Mouse (Mus musculus) heart, postnatal 10 days (tissue): ENCODE results near the gene Ppp2r5c. TPM values are rescaled to one million over a fixed set of nuclear protein-coding genes. Genes with fewer than 3 reads are reported as not detected.

ENCODE experiments used
- DNase-seq, 2 experiments: peaks; one replicate each; pipeline ENCODE4 v3.0.0; 2021
- intact Hi-C: fragments of 180-260 bp; cut with DNase I; formaldehyde crosslinking; loops from one replicate; pipeline ENCODE4 v1.15.1; 2025
- total RNA-seq, 2 experiments: library from RNA; stranded (reverse); gene quantifications; 2 replicates each; pipeline ENCODE4 v1.2.3; 2021

Gene Ppp2r5c
- total RNA-seq, 2 experiments from 2014 or later, result 112 to 124 TPM

DNA sequence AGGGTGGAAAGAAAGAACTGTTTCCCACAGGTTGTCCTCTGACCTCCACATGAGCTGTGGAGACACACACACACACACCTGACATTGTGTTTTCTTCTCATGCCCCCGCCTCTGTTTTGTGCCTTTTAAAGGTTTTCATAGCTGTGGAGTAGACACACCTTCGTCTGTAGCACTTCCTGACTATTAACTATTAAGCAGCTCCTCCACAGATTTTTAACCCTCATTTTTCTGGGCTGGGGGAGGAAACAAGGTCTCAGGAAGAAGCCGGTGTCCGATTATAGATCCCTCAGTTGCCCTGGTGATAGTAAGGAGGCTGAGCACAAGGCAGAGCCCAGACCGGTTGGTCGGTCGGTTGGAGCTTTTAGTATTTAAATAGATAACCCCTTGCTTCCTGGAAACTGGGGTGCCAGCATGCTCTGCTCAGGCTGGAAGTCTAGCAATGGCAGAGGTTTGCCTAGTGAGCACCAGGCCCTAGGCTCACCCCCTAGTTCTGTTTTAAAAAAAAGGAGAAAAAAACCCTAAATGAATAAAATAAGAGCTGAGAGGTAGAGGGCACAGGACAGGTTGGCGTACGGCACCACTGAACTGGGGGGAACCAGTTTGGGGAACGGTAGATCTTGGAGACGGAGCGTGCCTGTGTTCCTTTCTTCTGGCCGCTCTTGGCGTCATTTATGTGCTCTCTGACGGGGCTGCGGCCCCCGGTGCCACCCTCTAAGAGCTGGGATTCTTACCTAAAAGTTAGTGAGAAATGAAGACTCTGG lies 38.1 kb downstream of the Ppp2r5c start:
- DNase-seq, result no peak
- intact Hi-C loops, result no loop called here

DNA sequence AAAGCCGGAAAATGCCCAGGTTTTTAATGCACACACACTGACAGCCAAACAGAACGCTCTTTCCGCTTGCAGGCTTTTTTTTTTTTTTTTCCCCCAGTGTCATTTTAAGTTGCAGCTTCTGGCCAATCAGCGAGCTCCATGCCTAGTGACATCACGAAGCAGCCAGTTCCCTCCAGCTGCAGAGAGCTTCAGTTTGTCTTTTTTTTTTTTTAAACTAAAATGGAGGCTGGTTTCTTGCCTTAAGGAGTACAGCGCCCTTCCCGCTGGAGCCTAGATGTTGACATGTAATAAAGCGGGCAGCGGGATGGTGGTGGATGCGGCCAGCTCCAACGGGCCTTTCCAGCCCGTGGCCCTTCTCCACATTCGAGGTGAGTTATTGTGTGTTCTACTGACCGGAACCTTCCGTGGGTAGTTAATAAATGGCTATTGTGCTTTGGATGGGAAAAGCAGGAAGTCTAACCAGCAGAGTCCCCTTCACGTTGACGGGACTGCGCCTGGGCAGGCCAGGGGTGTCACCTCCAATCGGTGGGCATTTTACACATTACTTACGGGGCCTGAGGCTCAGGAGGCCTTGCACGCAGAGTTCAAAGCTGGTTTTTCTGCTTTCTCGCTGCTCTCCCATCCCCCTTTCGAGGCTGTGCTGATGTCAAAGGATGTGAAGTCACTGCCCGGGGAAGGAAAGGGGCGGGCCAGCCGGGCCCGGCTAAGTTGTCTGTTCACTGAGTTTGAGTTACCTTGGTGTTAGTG lies 38.8 kb downstream of the Ppp2r5c start:
- DNase-seq, result peak; percentile 91 to 92
- intact Hi-C loops, result no loop called here

DNA sequence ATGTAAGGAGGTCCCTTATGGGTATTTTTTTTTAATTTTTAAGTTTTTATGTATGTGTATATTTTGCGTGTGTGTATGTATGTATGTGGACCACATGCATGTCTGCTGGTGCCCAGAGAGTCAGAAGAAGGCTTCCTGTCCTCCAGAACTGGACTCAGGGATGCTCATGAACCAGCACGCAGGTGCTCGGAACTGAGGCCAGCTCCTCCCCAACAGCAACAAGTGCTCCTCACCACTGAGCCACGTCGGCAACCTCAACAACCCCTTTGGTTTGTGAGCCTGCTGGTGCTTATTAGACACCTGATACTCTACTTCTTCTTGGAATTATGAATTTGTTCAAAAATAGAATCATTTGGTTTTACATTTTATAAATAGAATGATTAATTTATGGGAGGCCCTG lies 39.9 kb downstream of the Ppp2r5c start:
- no peak for DNase-seq
- intact Hi-C loops, result no loop called here

DNA sequence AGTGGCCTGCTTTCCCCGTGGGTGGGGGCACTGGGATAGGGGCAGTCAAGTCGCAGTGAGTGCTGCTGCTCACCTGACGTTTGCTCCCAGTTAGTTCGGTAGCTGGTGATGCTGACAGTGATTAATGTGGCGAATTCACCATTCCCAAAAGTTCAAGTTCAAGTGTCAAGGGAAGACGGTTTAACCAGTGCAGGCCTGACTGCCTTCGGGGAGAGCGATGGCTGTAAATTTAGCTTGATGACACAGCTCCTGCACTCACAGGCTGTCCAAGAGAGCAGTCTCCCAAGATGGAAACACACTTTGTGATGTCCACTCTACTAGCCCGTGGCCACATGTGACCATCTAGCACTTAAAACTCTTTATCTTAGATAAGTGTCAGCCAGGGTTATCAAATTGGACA lies 41.1 kb downstream of the Ppp2r5c start:
- intact Hi-C loops, result no loop called here
- DNase-seq, result no peak

DNA sequence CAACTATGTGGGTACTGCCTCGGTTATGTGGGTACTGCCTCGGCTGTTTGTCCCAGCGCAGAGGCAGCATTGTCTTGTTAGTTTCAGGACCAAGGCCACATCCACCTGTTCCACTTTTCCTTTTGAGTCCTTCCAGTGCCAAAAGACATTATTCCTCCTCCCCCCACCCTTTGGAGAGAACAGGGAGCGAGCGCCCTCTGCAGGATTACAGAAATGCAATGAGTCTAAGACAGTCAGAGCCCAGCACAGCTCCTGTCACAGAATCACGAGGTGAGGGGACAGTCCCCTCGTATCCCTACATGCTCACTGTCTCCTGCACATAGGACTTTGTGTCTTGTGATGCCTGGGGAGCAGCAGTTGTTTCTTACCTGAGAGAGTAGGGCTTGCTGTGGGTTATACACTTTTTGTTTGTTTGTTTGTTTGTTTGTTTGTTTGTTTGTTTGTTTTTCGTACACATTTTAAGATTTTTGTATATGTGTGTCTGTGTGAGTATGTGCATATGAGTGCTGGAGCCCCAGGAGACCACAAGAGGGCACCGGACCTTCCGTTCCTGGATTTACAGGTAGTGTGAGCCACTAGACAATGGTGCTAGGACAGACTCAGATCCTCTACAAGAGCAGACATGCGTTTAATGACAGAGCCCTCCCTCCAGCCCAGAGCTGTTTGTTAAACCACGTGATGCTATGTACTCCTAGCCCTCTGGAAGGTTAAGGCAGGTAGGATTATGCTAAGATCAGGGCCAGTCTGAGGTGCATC lies 43.2 kb downstream of the Ppp2r5c start:
- intact Hi-C loops, result no loop called here

DNA sequence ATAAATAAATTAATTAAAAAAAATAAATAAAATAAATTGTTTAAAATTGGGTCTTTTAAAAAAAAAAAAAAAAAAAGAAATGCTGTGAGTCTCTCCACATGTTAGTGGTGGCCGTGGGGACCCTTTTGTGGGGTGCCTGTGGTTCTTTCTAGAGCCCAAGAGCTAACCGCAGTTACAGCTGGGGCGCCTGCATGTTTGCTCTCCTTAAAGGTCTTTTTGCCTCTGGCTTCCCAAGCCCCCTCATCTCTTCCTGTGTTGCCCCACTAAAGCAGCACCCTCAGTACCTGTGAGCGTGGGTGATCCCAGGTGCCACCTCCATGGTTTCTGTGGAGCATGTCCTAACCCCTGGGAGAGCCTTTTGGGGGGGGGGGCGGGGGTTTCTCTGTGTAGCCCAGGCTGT lies 45.5 kb downstream of the Ppp2r5c start:
- intact Hi-C loops, result loop anchor here (2.0 kb wide), 1 partner anchor 20 kb away; no protein-coding TSS in a partner anchor

More for the DNA sequence above, 43.2 kb downstream of the Ppp2r5c start:
- DNase-seq, result no peak

DNA sequence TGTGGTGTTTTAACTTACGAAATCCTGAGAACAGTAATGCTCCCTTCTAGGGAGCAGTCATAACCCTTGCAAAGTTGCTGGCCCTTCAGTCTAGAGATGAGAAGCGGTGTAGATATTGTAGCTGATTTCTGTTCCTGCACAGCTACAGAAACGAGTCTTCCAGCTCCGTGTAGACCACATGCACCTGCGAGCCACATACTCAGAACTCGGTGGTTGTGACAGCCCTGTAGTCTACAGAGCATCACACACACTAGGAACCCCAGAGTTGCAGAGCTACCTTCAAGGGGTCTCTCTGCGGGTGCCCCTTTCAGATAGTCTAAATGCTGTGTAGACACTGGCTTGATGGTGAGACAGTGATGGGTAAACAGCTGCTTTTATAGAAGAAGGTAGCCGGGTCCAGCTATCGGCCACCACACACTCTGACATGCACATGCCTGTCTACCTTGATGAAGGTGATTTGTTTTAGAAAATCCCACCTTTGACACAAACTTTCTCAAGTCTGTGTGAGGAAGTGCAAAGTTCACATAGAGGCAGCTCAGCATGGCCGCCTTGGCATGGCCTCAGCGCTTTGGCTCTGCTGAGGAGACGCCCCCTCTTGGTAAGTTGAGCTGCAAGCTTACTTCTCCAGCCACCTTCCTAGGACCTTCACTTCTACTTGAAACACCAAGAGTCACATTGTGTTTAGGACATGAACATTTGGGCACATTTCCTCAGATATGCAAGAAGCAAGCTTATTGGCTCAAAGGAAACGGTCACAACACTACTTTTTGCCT lies 46.9 kb downstream of the Ppp2r5c start:
- intact Hi-C loops, result loop anchor here (2.0 kb wide), 1 partner anchor 21 kb away; no protein-coding TSS in a partner anchor
- DNase-seq, result no peak

More for the DNA sequence above, 45.5 kb downstream of the Ppp2r5c start:
- no peak for DNase-seq

DNA sequence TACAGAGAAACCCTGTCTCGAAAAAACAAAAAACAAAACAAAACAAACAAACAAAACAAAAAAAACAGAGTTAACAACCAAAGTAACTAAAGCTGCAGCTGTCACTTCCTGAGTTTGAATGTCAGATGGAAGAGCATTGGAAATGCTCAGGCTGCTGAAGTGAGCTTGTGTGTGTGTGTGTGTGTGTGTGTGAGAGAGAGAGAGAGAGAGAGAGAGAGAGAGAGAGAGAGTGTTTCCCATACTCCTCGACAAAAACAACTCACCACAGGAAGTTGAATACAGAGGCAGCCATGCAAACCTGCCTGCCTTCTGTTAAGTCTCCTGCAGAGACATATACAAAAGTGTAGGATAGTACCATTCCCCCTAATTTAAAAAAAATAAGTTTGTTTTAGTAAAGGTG lies 47.9 kb downstream of the Ppp2r5c start:
- intact Hi-C loops, result no loop called here
- DNase-seq, result no peak

DNA sequence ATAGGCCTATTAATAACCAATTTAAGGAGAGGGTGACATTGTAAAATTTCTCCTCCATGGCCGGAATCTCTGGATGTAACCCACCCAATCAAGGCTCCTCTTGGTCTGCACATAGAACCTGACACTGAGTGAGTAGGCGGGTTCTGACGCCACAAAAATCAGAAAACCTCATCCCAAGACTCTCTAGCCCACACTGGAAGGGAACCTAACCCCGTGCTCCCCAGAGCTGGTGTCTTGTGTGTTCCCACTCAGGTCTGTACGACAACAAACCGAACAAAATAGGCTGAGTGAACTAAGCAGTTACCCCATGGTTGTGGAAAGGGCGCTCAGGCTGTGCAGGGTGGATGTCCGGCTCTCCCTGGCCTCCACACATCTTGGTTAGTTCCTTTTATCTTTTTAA lies 48.3 kb downstream of the Ppp2r5c start:
- no peak for DNase-seq
- intact Hi-C loops, result no loop called here

DNA sequence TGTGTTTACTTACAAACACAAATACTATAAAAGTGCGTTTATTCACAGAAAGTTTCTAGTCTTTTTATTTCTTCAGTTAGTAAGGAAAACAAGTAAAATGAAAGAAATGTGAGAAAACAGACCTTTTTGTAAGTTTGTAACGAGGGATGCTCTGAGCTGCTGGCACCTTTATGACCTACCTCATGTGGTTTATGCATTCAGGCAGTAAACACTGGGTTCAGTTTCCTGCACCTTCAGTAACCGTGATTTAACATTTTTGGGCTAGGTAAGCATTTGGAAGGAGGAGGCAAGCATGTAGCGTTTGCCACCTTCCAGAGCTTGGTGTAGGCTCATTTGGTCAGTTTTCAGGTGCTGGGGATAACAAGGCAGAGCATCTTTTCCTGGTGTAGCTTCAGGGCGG lies 49.1 kb downstream of the Ppp2r5c start:
- no peak for DNase-seq
- intact Hi-C loops, result no loop called here

DNA sequence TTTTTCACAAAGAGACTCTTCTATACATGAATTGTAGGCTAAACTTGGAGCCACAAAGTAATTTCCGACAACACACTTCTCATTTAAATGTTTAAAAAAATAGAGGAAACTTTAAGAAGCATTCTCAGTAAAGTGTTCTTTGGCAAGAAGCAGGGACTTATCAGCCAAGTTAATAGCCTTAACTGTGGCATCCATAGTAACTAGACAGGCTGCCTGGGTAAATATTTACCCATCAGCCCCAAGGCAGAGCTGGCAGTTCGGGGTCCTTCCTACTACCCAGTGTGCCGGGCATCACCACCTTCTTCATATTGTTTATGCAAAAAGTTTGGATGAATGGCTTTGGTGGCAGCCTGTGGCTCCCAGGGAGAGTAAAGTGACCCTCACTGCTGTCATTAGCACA lies 50.1 kb downstream of the Ppp2r5c start:
- intact Hi-C loops, result no loop called here
- no peak for DNase-seq

DNA sequence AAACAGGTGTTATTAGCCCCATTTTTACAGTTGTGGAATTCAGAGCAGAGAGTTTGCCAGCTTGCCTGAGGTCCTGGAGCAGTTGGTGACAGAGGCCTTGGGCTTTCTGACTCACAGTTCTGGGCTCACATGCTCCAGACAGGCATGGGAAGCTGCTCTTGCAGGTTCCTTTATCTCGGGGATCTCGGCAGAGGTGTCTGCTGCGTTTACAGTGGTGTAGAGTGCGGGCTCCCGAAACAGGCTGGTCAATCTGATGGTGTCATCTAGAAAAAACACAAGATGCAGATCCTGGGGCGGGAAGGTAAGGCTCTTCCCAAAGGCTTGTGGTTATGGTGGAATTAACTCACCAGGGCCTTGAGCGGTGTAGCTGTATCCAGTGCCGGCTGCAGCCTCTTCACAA lies 50.6 kb downstream of the Ppp2r5c start:
- no peak for DNase-seq
- intact Hi-C loops, result no loop called here

DNA sequence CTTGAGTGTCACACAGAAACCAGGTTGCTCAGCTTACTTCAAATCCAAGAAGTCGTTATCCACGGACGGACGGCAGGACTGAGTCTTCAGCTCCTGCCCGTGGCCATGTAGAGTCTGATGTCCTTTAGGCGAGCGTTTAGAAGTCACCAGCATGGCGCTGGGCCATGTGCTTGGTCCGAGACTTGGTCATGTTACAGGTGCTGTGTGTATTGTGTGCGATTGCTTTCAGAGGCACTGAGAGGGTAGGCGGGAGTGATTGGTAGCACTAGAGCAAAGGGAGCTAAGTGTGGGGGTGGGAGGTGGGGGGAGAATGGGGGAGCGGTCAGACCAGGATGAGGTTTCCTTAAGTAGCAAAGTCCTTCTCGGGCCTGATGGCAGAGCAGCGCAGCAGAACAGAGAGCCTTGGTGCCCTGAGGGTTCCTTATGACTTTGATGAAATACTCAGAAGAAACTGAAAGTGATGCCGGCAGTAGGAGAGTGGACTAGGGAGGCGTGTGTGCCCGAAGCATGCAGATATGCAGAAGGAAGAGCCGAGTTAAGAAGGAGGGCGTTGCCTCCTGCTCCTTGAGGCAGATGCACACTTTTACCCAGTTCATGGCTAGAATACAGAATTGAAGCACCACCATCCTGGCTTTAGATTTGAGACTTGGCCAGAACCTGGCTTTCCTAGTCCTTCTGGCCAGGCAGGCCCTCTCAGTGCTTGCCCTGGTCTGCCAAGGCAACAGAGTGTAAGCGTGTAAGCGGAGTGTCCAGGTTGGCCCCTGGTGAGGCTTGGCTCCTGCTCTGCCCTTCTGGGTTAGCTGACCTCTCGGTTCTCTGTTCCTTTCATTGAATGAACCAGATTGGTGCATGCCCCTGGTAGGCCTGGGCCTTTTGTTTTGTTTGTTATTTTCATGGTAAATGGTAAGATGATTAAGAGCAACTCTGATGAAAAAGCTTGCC lies 51.6 kb downstream of the Ppp2r5c start:
- DNase-seq, result no peak
- intact Hi-C loops, result no loop called here

DNA sequence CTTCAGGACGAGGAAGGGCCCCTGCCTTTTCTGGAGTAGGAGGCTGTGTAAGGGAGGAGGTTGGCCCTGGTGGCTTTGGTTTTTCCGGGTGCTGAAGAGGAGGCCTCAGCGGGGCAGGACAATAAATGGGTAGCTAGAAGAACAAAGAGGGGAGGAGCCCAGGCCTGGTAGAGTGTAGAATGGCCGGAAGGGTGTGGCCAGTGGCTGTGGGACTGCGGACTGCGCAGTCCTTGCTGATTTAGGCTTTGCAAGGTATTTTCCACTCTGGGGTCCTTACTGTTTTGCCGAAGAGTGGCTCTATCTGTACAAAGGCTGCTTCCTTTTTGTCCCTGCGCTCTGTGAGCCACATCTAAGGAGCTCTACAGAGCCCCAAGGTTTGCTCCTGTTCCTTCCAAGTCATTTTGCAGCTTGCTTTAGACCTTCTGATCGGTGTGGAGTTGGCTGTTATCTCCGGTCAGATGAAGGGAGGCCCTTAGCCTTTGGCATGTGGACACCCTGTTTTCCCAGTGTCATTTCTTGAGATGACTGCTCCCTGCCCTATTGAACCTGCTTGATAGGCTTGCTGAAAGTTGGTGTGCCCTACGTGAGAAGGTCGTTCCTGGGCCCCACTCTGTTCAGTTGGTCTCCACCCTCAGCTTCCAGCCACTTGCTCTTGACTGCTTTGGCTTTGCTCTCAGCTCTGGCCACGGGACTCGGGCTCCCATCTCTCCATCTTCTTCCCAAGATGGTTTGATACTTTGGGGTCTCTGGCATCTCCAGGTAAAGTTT lies 52.5 kb downstream of the Ppp2r5c start:
- intact Hi-C loops, result no loop called here
- DNase-seq, result peak; percentile 50 to 59

DNA sequence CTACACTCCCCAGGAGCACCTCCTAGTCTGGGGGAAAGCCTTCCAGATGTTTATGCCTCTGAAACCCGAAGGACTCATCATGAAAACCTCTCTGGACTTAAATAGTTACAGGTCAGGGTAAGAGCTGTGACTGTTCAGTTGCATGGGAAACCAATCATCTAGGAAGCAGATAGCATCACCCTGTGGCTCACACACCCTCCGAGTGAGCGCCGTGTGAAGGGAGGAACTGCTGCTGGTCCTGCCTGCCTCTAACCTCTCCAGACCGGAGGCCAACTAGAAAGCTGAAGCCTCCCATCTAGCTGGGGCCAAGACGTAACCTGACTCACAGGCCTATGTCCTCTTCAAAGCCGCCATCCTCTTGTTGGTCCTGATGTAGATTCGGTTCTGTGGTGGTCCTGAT lies 53.2 kb downstream of the Ppp2r5c start:
- DNase-seq, result no peak
- intact Hi-C loops, result no loop called here

DNA sequence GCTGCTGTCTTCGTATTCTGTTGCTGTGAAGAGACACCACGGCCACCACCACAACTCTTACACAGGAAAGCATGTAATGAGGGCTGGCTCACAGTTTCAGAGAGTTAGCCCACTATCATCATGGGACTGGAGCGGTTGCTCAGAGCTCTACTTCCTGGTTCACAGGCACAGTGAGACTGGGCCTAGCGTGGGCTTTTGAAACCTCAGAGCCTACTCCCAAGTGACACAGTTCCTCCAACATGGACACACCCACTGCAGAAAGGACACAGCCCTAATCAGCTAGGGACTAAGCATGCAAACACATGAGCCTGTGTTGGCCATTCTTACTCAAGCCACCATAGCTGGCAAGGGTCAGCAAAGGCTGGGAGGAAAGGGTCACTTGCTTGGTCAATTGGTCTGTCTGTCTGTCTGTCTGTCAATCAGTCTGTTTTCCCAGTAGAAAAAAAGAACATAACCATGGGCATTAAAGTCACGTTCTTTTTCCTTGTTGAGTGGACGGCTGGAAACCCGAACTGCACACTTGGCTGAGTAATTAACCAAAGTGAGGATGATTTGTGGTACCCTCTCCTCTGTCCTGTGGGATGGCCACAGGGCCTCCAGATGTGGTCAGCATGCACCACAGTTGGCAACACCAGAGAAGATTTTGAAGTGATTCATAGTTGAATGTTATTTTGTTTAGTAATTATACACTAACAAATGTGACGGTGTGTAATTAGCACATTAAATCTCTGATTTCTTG lies 56.7 kb downstream of the Ppp2r5c start:
- intact Hi-C loops, result no loop called here
- DNase-seq, result peak in 1 of 2 experiments; percentile 49

DNA sequence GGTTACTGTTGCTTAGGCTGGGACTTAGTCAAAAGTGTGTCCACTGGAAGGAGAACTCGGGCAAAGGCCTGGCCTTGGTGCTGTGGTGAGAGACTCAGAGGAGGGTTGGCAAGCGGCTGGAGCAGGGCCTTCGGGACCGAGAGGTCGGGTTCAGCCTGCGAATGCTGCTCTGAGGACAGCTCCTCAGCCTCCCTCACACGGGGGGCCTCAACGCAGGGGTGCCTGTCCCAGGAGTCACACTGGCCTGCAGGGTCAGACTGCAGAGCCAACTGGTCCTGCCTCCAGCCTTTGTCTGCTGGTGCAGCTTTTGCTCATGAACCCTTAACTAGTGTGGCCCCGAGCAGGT lies 57.2 kb downstream of the Ppp2r5c start:
- DNase-seq, result no peak
- intact Hi-C loops, result no loop called here

DNA sequence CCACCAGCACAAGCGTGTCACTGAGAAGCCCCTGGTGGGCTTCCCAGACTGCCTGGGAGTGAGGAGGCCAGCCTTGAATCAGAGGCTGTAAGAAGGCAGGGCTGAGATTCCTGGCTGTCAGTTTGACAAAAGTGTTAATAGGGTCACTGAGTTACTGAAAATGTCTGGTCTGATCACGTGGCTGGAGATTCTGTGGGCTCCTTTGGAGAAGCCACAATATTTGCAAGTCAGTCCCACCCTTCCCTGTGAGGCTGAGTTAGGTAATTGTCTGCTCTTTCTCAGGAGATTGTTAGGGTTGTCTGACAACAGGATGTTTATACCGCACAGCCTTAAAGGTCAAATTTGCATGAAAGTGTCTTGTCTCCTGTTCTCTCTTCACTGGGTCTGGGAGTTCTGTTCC lies 57.9 kb downstream of the Ppp2r5c start:
- no peak for DNase-seq
- intact Hi-C loops, result no loop called here
